Mouse (Mus musculus) inflammation-experienced regulatory T-cells, adult 6 months (primary cell): ENCODE data around the gene Nepn. TPM values are rescaled to one million over a fixed set of nuclear protein-coding genes. Genes with fewer than 3 reads are reported as not detected.

ENCODE experiments used
- ATAC-seq: one replicate; pipeline ENCODE4 v1.8.0; 2017
- polyA plus RNA-seq, 3 experiments: library from polyadenylated mRNA; unstranded; fragments of 100-300 nt; shearing (Covaris generic); gene quantifications; one replicate each; pipeline ENCODE4 v1.2.1; 2017

The Nepn gene
- polyA plus RNA-seq, 3 experiments from 2014 or later: not detected

DNA sequence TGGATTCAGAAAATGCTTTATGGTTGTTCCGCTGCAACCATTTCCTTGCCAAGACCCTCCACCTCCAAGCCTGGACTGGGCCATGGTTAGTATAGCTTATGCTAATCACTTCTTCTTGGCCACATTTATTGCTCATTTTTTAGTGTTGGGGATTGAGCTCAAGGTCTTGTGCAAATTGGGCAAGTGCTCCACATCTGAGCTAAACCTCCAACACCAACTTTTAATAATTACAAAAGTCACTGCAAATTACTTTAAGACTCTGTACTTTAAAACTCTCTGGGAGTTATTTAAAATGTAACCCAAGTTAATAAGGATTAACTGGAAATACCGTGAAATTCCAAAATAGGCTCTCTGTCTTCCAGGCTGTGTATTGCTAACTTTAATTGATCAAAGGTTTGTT lies 18.8 kb downstream of the Nepn start:
- ATAC-seq: no peak

DNA sequence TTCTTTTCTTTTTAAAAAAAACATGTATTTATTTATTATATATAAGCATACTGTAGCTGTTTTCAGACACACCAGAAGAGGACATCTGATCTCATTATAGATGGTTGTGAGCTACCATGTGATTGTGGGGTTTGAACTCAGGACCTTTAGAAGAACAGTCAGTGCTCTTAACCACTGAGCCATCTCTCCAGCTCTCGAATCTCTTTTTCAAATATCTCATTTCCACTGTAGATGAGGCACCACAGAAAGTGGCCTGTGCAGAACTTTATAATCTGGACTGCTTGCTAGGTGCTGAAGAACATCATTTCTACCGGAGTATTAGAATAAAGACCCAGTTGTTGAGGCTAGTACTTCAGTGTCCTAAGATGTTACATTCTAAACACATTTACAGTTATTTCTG lies 26.2 kb downstream of the Nepn start:
- no peak for ATAC-seq

DNA sequence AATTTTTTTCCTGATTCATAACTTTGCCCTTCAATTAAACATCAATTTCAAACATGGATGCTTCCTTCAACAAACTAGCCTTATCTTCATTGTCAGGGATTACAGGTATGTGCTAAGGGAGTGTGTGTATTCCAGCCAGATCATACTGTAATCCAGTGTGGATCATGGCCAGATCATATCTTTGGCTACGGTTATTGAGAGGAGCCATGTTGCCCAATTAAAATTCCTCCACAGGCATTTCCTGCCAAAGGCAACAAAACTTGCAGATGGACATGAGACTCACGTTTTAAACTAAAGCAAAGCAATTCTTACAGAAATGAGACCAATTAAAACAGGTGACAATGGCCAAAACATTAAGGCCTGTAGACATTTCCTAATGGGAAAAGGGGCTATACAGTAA lies 27.7 kb downstream of the Nepn start:
- no peak for ATAC-seq

DNA sequence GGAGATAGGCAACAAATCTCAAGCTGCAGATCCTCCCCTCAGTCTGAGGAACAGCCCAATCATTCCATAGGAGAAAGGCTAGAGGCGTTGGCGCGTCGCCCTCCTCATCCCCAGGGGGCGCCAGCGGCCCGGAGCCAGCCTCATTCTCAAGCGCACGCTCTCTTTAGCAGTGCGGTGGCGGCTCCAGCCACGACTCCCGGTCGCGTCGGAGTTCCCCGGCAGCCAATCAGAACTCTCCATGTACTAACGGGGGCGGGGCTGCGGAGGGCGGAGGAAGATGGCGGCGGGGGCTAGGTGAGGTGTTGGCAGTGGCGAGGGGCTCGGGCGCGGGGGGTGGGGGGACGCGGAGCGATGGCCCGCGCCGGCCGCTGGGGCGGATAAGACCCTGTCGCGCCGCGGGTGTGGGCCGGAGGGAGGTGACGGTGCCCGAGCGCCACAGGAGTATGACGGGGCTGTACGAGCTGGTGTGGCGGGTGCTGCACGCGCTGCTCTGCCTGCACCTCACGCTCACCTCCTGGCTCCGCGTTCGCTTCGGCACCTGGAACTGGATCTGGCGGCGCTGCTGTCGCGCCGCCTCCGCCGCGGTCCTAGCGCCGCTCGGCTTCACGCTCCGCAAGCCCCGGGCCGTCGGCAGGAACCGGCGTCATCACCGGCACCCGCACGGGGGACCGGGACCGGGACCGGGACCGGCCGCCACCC lies 28.7 kb downstream of the Nepn start, which contains the start of gene Nus1:
Gene Nus1 (plus strand): TSS at position 249 of the 699 bp plus-strand sequence.
- peak; percentile 95 for ATAC-seq

DNA sequence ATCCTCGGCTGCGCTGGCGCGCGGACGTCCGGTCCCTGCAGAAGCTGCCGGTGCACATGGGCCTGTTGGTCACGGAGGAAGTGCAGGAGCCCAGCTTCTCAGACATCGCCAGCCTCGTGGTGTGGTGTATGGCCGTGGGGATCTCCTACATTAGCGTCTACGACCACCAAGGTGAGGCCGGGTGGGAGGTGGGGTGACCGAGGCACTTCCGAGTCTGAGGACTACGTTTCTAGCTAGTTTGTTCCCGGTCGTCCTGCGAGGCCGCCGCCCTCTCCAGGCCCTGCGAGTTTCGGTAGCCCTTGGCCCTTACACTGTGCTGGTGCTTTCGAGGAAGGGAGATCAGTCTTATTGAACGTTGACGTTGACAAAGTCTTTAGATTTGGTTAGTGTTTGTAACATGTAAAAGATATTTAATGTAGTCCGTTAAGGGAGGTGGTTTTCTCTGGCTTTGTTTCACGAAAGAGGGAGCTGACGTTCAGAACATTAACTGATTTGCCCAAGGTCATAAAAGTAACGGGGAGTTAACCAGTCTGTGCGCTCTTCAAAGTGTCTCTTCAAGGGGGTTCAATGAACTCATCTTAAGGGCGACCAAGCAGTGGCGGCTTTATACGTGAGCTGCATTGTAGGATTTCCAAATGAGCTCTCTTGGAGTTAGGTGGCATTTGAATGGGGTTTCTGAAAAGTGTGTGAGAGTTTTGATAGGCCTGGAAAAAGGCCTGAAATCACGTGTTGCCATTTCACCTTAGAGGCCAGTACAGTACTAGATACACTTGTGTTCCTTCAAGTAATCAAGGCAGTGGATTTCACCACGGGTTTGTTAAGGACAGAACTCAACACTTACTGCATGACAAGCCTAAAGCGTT lies 29.5 kb downstream of the Nepn start:
- no peak for ATAC-seq

DNA sequence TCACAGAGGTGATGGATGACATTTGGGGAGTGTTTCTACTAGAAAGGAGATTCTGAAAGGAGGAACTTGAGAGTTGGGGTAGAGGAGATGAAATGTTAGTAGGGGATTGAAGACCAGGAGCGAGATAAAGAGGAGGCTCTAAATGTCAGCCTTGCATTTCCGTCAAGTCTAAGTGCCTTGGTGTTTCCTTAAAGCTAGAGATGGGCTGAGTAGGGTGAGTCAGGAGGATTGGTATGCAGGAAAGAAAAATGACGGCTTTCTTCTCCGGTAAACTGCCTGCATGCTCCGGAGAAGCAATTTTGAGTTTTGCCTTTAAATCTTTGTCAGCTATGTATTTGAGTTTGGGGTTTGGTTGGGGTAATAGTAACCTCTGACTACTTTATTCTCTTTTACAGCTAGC lies 30.2 kb downstream of the Nepn start:
- no peak for ATAC-seq

DNA sequence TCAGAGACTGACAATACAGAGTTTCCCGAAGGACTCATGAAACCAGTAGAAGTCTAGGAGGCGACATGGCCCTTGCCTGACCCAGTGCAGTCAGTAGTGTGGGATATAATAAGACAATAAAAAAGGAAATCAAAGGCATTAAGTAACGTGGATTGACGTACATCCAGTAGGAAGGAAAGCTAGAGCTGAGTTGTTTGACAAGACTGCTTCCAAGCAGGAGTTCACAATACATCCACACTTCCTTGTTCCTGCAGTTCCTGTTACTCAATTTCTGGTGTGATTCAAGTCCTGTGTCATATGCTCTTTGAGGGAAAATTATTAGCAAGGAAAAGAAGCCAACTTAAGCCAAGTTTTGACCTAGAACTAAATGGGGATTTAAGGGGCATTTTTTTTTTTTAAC lies 30.6 kb downstream of the Nepn start:
- no peak for ATAC-seq

DNA sequence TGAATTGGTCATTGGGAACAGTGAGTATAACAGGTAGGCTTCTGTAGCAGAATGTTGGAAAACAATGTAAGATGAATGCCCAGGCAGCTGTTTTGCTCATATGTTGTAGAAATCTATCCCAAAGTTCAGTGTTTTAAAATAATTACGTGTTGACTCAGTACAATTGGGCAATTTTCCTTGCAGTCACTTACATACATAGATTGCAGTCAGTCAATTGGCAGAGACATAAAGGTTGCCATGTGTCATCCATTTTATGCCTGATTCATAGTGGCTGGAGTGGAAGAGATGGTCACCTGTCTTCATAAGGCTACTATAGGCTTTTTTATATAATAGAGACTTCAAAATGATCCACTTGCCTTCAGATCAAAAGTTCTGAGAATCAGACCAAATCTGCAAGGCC lies 31.8 kb downstream of the Nepn start:
- no peak for ATAC-seq

DNA sequence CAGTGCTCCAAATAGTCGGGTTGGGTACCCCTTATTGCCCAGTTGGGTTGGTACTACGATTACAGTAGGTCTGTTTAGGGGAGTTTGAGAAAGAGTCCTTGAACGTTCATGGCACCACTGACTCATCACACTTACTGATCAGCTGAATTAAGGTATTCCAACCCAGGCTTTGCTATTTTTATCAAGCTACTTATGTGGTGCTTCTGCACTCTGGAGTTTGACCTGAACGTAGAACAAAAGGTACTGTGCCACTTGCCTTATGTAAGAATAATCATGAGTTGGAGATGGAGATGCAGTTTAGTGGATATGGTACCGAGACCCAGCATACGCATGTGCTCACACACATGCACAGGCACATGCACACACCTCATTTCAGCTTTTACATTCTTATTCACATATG lies 32.9 kb downstream of the Nepn start:
- ATAC-seq: no peak

DNA sequence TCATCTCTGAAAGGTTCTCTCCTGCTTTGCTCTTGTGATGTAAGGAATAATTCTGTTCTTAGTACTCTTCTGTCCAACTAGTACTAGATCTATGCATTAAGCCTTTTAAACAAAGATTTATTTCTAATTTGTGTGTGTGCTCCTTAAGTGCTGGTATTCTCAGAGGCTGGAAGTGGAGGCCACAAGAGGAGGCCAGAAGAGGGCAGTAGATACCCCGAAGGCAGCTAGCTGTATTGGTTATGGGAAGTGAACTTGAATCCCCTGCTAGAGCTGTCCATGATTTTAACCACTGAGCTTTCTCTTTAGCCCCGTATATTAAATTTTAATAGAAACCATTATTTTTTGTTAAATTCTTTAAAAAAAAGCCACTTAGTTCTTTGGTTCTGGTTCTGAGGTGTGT lies 34.3 kb downstream of the Nepn start:
- ATAC-seq: no peak

DNA sequence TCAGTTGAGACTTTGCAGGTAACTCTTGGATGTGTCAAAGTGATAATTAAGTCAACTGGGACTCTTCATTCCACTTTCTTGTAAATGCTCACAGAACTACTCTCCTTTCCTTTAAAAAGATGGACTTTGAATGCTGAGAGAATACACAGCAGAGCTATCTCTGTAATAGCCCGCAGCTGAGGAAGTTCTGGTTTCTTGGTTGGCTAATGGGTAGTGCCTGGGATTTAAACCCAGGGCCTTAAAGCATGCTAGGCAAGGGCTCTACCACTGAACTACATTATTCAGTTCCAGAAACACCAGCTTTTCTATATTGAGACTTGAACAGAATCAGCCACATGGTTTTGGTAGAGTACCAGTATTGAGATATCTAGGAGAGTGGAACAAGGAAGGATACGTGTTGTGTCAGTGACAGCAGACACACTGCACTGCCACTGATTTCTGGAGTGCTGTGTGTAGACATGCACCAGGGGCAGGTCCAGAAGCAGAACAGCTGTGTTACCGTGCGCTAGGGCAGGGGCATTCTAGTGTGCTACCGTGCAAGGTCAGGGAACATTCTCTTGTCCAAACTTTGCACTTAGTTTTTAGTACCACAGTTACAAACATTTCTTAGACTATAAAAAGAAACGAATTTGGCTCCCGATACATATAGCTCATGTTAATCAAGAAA lies 37.7 kb downstream of the Nepn start:
- no peak for ATAC-seq

DNA sequence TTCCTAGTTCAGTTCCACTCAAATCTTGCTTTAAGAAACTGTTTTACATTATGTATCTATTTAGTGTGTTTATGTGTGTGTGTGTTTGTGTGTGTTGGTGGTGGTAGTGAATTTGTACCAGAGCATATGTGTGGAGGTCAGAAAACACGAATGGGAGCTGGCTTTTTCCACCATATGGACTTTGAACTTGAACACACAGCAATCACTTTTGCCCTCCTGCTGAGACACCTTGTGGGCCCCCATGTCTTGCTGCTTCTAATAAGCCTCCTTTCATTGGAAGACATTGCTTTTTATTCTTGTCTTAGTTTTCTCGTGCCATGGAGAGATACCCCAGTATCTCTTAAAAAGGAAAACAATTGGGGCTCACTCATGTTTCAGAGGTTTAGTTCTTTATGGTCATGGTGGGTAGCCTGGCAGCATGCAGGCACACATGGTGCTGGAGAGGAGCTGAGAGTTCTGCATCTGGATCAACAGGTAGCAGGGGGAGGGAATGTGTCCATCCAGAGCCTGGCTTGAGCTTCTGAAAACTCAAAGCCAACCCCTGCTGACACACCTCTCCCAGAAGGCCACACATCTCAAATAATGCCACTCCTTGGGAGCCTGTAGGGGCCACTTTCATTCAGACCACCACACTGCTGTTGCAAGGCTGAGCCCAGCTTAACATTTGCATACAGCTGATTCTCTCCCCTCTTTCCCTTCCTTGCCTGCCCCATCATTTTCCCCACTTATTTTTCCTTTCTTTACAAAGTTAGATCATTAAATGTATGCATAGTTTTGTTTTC lies 39.1 kb downstream of the Nepn start:
- ATAC-seq: no peak

DNA sequence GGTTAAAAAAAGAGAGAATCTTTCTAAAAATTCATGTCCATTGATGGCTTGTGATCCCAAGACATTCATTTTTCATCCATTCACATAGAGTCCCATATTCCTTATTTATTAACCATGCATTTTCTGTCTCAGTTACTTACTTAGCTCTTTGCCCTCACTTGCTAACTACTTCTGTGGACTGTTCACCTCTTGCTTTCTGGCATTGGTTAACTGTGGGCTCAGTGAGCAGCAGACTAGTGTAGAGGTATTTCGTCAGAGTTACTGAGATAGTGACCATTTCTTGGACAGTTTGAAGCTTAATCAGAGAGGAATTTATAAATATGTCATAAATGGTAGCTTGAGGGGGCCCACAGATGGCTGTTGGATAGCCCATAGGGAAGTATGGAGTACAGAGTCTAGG lies 42.2 kb downstream of the Nepn start:
- ATAC-seq: no peak

DNA sequence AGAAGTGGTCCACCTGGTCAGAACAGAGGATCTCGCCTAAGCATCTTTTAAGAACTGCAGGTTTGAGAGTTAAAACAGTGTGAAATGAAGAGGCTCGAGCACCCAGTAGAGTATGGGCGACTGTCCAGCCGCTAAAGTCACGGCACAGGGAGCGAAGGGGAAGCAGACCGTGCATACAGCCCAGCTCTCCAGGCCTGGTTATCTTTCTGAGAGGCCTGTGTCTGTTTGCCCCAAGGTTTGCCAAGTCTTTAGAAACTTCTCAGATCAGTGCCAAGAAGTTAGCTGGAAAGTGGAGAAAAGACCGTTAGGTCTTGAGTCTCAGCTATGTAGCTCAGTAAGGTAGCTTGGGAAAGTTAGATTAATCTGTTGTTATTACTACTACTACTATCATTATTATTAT lies 46.1 kb downstream of the Nepn start:
- ATAC-seq: no peak

Other genes starting within 250 kb of the Nepn start
- not detected for gene Ros1, start 193.7 kb upstream of the Nepn start, polyA plus RNA-seq
- under 1 TPM in 1 of 3 experiments, not detected in 2; 0.17 TPM for gene Dcbld1, start 155.4 kb upstream of the Nepn start, polyA plus RNA-seq
- not detected for gene Gm26741, start 30.2 kb upstream of the Nepn start, polyA plus RNA-seq
- 1 to 10 TPM; 5.5 to 8.1 (median 6.0) TPM for gene Gopc, start 6.8 kb upstream of the Nepn start, polyA plus RNA-seq
- gene Nus1, start 28.6 kb downstream of the Nepn start, polyA plus RNA-seq: 1 to 10 TPM; 7.5 to 8.2 (median 7.7) TPM